Comparison of ENCODE assay signal across 7 mouse cellular contexts in genomic region chr2:23156608-23157081, GRCm38 (mm10). TPM values are rescaled to one million over a fixed set of nuclear protein-coding genes. Genes with fewer than 3 reads are reported as not detected.
DNase-seq lines count a peak whose midpoint lies in the region; ATAC-seq and TF ChIP-seq lines count a peak whose summit lies in the region.

No protein-coding gene starts in this region.

- WGBS in neural tube, embryonic 11.5 days: under 1% methylated on average over 17 of the region's 17 CpGs
- WGBS in forebrain, embryonic 12.5 days: 0% methylated on average over 17 of the region's 17 CpGs
- WGBS in liver, embryonic 12.5 days (ENCODE audit: insufficient replicate concordance): under 1% methylated on average over 17 of the region's 17 CpGs
- 0% methylated on average over 17 of the region's 17 CpGs for WGBS in stomach, postnatal 0 days

- peak overlapping the region; percentile 49 for H3K4me2 ChIP-seq in neural tube, embryonic 11.5 days (ENCODE audit: low read depth)
- H3K4me2 ChIP-seq in forebrain, embryonic 12.5 days: peak overlapping the region; percentile 71
- H3K4me2 ChIP-seq in liver, embryonic 12.5 days: peak overlapping the region; percentile 90
- peak overlapping the region; percentile 66 for H3K4me2 ChIP-seq in stomach, postnatal 0 days (replicated peaks; ENCODE audit: low read depth)

- DNase-seq in neural tube, embryonic 11.5 days (ENCODE audit: low spot score): no peak
- DNase-seq in neural tube, embryonic 10.5 days (ENCODE audit: extremely low spot score, low spot score): no peak
- no peak for DNase-seq in stomach, postnatal 0 days (ENCODE audit: low spot score)
- no peak for DNase-seq in left cerebral cortex, postnatal 36 days (ENCODE audit: low spot score in 2 of 2)
- no peak for DNase-seq in gastrocnemius, postnatal 36 days

- peak overlapping the region; percentile 95 for H3K27ac ChIP-seq in neural tube, embryonic 11.5 days (ENCODE audit: low read depth, low read length)
- H3K27ac ChIP-seq in forebrain, embryonic 12.5 days: peak overlapping the region; percentile 99
- H3K27ac ChIP-seq in liver, embryonic 12.5 days: peak overlapping the region; percentile 100
- peak overlapping the region; percentile 100 for H3K27ac ChIP-seq in stomach, postnatal 0 days (replicated peaks)

- intact Hi-C loops in left cerebral cortex, postnatal 36 days (cut with DNase I): loop anchor here (2.0 kb wide), 1 partner anchor 88 kb away; the partner anchor contains the start of gene Acbd5
- intact Hi-C loops in gastrocnemius, postnatal 36 days (cut with DNase I): loop anchor here (1.0 to 10.0 kb wide), 3 partner anchors 39 to 261 kb away; partner anchors contain the start of genes Acbd5 and Pdss1

- no peak for TF ChIP-seq EP300 in stomach, postnatal 0 days (optimal IDR thresholded peaks at IDR 0.05)

- ATAC-seq in neural tube, embryonic 11.5 days (ENCODE audit: insufficient read depth, low FRiP score, low TSS enrichment): peak; percentile 10
- peak; percentile 3; the same call in 1 of the 2 replicates for ATAC-seq in forebrain, embryonic 12.5 days (ENCODE audit: low FRiP score)
- ATAC-seq in liver, embryonic 12.5 days: peak; percentile 2; the same call in 1 of the 2 replicates
- peak; percentile 10 for ATAC-seq in stomach, postnatal 0 days (ENCODE audit: low FRiP score, low TSS enrichment)

- peak overlapping the region; percentile 84 for H3K9ac ChIP-seq in neural tube, embryonic 11.5 days (ENCODE audit: low read length)
- peak overlapping the region; percentile 79 for H3K9ac ChIP-seq in forebrain, embryonic 12.5 days
- H3K9ac ChIP-seq in liver, embryonic 12.5 days: peak overlapping the region; percentile 85
- peak overlapping the region; percentile 81 for H3K9ac ChIP-seq in stomach, postnatal 0 days (ENCODE audit: low read length)

- peaks cover 7% of the 10 kb centered on the region for H3K4me1 ChIP-seq in neural tube, embryonic 11.5 days (ENCODE audit: control insufficient read depth, insufficient read depth, low read length)
- peaks cover 24% of the 10 kb centered on the region for H3K4me1 ChIP-seq in forebrain, embryonic 12.5 days
- peaks cover 49% of the 10 kb centered on the region for H3K4me1 ChIP-seq in liver, embryonic 12.5 days
- H3K4me1 ChIP-seq in stomach, postnatal 0 days (replicated peaks; ENCODE audit: control insufficient read depth, insufficient read depth): peaks cover 3% of the 10 kb centered on the region; the same call in 1 of the 2 replicates

- TF ChIP-seq CTCF in stomach, postnatal 0 days (IDR thresholded peaks at IDR 0.05; ENCODE audit: low read depth): no peak

- H3K9me3 ChIP-seq in neural tube, embryonic 11.5 days (ENCODE audit: control insufficient read depth, low read length): no peaks in the 10 kb centered on the region
- H3K9me3 ChIP-seq in forebrain, embryonic 12.5 days: no peaks in the 10 kb centered on the region
- no peaks in the 10 kb centered on the region for H3K9me3 ChIP-seq in liver, embryonic 12.5 days (replicated peaks)
- no peaks in the 10 kb centered on the region for H3K9me3 ChIP-seq in stomach, postnatal 0 days (ENCODE audit: control insufficient read depth, low read length)

- no peaks in the 10 kb centered on the region for H3K27me3 ChIP-seq in neural tube, embryonic 11.5 days (ENCODE audit: control insufficient read depth, insufficient read depth, low read length)
- H3K27me3 ChIP-seq in forebrain, embryonic 12.5 days: no peaks in the 10 kb centered on the region
- H3K27me3 ChIP-seq in liver, embryonic 12.5 days (replicated peaks): no peaks in the 10 kb centered on the region
- H3K27me3 ChIP-seq in stomach, postnatal 0 days (ENCODE audit: control insufficient read depth, insufficient read depth, low read length): no peaks in the 10 kb centered on the region

- no peaks in the 10 kb centered on the region for H3K36me3 ChIP-seq in neural tube, embryonic 11.5 days (ENCODE audit: control insufficient read depth, insufficient read depth, low read length)
- peaks cover 4% of the 10 kb centered on the region; the same call in 1 of the 2 replicates for H3K36me3 ChIP-seq in forebrain, embryonic 12.5 days (replicated peaks)
- H3K36me3 ChIP-seq in liver, embryonic 12.5 days: peaks cover 21% of the 10 kb centered on the region
- no peaks in the 10 kb centered on the region for H3K36me3 ChIP-seq in stomach, postnatal 0 days (ENCODE audit: control insufficient read depth, insufficient read depth, low read length)

- peak overlapping the region; percentile 89 for H3K4me3 ChIP-seq in neural tube, embryonic 11.5 days (ENCODE audit: low read depth, low read length)
- peak overlapping the region; percentile 74 for H3K4me3 ChIP-seq in forebrain, embryonic 12.5 days (replicated peaks)
- H3K4me3 ChIP-seq in liver, embryonic 12.5 days: peak overlapping the region; percentile 92
- H3K4me3 ChIP-seq in stomach, postnatal 0 days (ENCODE audit: low read depth, low read length): peak overlapping the region; percentile 75

RNA-seq across cellular contexts. Expression of gene Yme1l1, which starts 0.5 kb away (rescaled TPM):
- polyA plus RNA-seq in neural tube, embryonic 11.5 days (2014; fragmentation: Nextera tagmentation; extraction: Ambion mirVana): 79.2 and 84.1 TPM in 2 replicates
- 86.4 and 90.2 TPM in 2 replicates for polyA plus RNA-seq in forebrain, embryonic 12.5 days (2016; fragmentation: Nextera tagmentation; extraction: Ambion mirVana)
- polyA plus RNA-seq in liver, embryonic 12.5 days (2016; fragmentation: Nextera tagmentation; extraction: Ambion mirVana): 50.5 and 50.6 TPM in 2 replicates
- polyA plus RNA-seq in stomach, postnatal 0 days (2015; fragmentation: Nextera tagmentation; extraction: Ambion mirVana): 42.0 and 44.9 TPM in 2 replicates
- total RNA-seq in left cerebral cortex, postnatal 36 days (2021): 10 to 100 TPM; 74.2 to 97.1 TPM
- total RNA-seq in gastrocnemius, postnatal 36 days (2021): 10 to 100 TPM; 54.5 to 55.8 TPM

RNA-seq across cellular contexts. Expression of gene Mastl, which starts 0.8 kb away (rescaled TPM):
- 10.0 and 13.4 TPM in 2 replicates for polyA plus RNA-seq in neural tube, embryonic 11.5 days (2014; fragmentation: Nextera tagmentation; extraction: Ambion mirVana)
- polyA plus RNA-seq in forebrain, embryonic 12.5 days (2016; fragmentation: Nextera tagmentation; extraction: Ambion mirVana): 12.9 and 14.4 TPM in 2 replicates
- 8.5 and 8.6 TPM in 2 replicates for polyA plus RNA-seq in liver, embryonic 12.5 days (2016; fragmentation: Nextera tagmentation; extraction: Ambion mirVana)
- 2.3 and 3.0 TPM in 2 replicates for polyA plus RNA-seq in stomach, postnatal 0 days (2015; fragmentation: Nextera tagmentation; extraction: Ambion mirVana)
- 1 to 10 TPM; 1.1 TPM for total RNA-seq in left cerebral cortex, postnatal 36 days (2021)
- total RNA-seq in gastrocnemius, postnatal 36 days (2021): under 1 TPM; 0.20 to 0.28 TPM

RNA-seq across cellular contexts. Expression of gene 4931423N10Rik, which starts 50.6 kb away (rescaled TPM):
- not detected in 2 replicates for polyA plus RNA-seq in neural tube, embryonic 11.5 days (2014; fragmentation: Nextera tagmentation; extraction: Ambion mirVana)
- not detected in 2 replicates for polyA plus RNA-seq in forebrain, embryonic 12.5 days (2016; fragmentation: Nextera tagmentation; extraction: Ambion mirVana)
- polyA plus RNA-seq in liver, embryonic 12.5 days (2016; fragmentation: Nextera tagmentation; extraction: Ambion mirVana): not detected in 2 replicates
- polyA plus RNA-seq in stomach, postnatal 0 days (2015; fragmentation: Nextera tagmentation; extraction: Ambion mirVana): 0.06 TPM in 1 of 2 replicates, not detected in the other
- under 1 TPM; 0.27 to 0.39 TPM for total RNA-seq in left cerebral cortex, postnatal 36 days (2021)
- not detected for total RNA-seq in gastrocnemius, postnatal 36 days (2021)
